Mouse (Mus musculus): ENCODE data around the gene Fgfr2.
A peak's percentile ranks its signal among the peaks of the same experiment; 100 is the strongest.

The Fgfr2 gene

DNA sequence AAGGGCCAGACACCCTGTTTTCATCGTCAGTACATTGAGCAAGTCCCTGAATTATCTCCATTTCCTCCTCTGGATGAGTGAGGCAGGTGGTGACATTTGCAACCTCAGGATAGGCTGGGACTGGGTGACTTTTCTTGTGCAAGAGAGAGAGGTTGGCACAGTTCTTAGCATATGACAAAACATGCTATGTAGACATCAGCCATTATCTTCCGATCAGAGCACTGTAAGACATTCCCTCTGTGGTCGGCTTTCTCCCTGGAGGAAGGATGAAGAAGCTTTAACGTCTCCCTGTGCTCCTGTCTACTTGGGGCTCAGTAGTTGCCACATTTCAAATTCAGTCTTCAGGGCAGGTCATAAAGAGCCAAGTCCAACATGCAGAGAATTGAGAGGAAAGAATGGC is 1858.9 kb downstream of the Fgfr2 start:
- DNase-seq (ENCODE audit: low read depth, low spot score): no peak

DNA sequence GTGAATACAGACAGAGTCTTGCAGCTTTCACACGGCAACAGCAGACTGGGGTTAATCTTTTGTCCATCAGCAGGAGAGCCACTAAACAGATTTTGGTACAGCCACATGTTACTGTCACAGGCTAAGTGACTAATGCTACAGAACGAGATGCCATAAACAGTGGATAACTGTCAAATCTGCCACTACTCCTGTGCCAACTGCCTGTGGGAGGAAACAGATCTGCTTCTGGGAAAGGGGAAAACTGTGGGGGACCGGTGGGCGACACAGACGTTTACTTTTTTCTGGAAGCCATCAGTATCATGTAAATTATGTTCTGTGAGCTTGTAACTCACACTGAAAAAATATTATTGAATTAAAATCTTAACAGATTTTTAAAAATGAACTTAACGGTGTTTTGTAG is 1862.2 kb downstream of the Fgfr2 start:
- DNase-seq (ENCODE audit: low read depth, low spot score): no peak

DNA sequence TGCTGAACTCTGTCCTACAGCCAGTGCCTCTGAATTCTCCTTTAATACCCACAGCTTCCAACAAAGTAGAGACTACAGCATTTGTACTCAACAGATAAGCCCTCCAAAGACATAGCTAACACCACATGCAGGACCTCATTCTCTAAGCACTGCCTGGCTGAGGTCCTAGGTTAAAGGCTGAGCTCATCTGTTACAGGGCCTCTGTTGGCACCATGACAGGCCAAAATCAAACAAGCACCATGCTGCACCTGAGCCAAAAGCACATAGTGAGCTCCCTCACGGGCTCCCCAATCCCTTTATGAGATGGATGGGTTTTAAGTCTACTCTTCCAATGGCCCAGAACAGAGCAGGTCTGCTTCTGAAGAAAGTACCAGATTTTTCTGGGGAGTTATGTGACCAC is 1865.8 kb downstream of the Fgfr2 start:
- no peak for DNase-seq (ENCODE audit: low read depth, low spot score)

GRCm38 (mm10) chr7:131256841-131257240 is 1866.3 kb downstream of the Fgfr2 start:
- DNase-seq (ENCODE audit: low read depth, low spot score): no peak

DNA sequence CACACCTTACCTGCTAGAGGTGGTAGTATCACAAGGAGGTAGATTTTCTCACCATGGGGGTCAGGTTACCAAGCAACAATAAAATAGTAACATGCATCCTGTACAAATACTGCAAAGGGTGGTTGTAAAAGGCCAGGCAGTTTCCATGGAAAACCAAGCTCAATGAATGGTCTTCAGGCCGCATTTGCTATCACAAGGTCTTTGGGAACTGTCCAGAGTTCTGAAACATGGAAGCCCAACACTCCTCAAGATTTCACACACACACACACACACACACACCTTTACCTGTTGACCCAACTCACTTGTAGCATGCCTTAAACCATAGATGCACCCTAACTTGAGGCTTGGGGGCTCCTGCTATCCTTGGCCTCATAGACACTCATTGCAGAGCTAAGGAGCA is 1878.2 kb downstream of the Fgfr2 start:
- peak; percentile 35 for DNase-seq (ENCODE audit: low read depth, low spot score)

DNA sequence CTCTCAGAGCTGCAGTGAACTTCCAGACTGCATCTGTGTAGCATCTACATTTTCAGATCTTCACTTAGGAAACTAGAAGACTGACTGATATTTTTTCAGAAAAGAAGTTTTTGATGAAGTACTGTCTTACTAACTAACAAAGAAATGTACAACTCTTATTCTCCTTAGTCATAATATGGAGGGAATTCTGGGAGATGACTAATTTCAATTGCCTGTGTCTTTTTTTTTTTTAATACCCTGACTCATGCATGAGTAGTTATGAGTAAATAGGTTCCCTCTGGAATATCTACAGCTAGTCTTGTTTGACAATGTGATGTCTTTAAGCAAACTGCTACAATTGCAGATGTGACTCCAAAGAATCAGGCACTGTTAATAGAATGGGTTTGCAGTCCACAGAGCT is 1887.1 kb downstream of the Fgfr2 start:
- no peak for DNase-seq (ENCODE audit: low read depth, low spot score)

DNA sequence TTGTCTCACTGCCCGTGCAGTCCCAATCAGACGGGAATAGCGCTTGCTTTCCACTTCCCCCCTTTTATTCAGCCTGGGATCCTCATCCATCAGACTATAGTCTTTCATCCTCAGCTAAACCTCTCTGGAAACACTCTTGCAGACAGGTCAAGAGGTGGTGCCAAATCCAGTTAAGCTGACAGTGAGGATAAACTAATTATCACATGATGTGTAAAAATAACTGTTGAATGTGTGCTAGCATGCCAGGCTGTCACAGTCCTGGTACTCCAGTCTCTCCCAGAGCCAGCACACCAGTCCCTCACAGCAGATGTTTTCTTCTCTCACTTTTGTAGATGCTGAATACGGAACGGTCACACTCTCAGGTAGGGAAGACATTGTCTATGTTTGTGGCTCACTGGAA is 1900.1 kb downstream of the Fgfr2 start:
- no peak for DNase-seq (ENCODE audit: low read depth, low spot score)

GRCm38 (mm10) chr7:131187996-131188395 is 1935.2 kb downstream of the Fgfr2 start:
- no peak for DNase-seq (ENCODE audit: low read depth, low spot score)

DNA sequence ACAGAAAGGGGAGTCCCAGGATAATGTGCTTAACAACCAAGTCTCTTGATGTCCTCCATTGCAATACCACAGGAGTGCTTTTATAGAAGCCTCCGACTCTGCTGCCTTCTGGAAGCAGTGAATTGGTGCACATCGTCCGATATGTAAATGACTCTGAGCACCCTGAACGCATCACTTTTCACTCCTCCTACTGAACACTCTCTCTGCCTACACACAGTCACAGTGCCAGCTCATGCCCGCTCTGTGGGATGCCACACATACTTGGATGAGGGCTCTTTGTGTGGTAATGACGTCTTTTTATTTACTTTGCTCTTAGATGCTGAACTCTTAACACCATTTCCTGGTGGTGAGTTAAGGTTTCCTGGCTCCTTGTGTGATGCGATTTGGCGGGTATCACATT is 1936.1 kb downstream of the Fgfr2 start:
- no peak for DNase-seq (ENCODE audit: low read depth, low spot score)

- DNase-seq (ENCODE audit: low read depth, low spot score): no peak
Observed at GRCm38 (mm10) chr7:131184339-131184738, 1938.8 kb downstream of the Fgfr2 start.

DNA sequence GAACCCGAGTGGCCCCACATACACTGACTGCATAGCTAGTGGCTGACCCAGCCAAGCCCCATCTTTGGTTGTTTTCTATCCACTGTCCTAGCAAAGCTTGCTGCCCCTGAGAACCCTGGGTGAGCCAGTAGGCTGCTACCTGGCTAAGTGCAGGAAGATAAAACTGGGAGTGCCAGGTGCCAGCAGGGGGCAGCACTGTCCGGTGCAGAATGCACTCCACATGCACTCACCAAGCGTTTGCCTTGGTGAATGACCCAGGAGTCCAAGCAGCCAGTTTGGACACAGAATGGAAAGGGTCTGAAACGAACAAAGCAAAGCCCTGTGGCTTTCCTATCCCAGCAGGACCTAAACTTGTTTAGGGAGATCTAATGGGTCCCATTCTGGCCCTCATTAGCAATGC is 1940.5 kb downstream of the Fgfr2 start:
- DNase-seq (ENCODE audit: low read depth, low spot score): peak; percentile 65

GRCm38 (mm10) chr7:131174121-131174520 is 1949.0 kb downstream of the Fgfr2 start, which contains the start of gene 5430419D17Rik:
Gene 5430419D17Rik, plus strand, starts transcription at chr7:131174402.
- no peak for DNase-seq (ENCODE audit: low read depth, low spot score)

DNA sequence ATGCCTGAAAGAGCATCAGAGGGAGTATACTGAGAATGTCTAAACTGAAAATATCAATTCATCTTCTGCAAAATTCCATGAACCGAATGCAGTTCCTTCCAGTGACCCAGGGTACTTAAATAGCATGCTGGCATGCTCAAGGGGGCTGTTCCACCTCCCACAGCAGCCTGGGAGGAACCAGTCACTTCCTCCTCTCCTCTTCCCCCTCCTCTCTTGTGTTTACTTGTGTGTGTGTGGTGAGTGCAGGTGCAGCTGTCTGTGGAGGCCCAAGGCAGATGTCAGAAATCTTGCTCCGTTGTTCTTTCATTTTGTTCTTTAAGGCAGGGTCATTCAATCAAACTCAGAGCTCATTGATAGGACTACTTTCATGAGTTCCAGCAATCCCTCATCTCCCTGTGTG is 1954.1 kb downstream of the Fgfr2 start:
- no peak for DNase-seq (ENCODE audit: low read depth, low spot score)

GRCm38 (mm10) chr7:131167771-131168170 is 1955.4 kb downstream of the Fgfr2 start:
- no peak for DNase-seq (ENCODE audit: low read depth, low spot score)

DNA sequence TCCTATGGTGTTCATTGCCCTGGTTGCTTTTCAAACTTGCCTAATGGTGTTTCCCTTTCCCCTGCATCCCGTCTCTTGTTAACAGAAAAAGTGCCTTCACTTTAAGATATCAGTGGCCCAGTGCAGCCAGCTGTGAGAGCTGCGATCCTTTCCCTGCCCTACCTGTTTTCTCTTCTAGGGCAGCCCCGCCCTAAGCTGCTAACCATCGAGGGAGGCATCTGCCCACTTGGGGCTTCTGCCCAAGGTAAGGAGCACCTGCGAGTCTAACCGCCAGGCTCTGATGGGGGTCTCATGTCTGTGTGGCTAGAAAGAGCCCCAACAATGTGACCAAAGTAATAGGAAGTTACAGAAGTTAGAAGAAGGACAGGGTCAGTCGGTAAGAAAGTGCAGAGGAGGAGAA is 1960.9 kb downstream of the Fgfr2 start:
- no peak for DNase-seq (ENCODE audit: low read depth, low spot score)

GRCm38 (mm10) chr7:131153044-131153443 is 1970.1 kb downstream of the Fgfr2 start:
- DNase-seq (ENCODE audit: low read depth, low spot score): no peak

- DNase-seq (ENCODE audit: low read depth, low spot score): no peak
Observed at GRCm38 (mm10) chr7:131150179-131150578, 1973.0 kb downstream of the Fgfr2 start.

GRCm38 (mm10) chr7:131146214-131146613 is 1976.9 kb downstream of the Fgfr2 start, which contains the start of gene 4933402N03Rik:
Gene 4933402N03Rik, minus strand, starts transcription at chr7:131146314.
- DNase-seq (ENCODE audit: low read depth, low spot score): no peak

DNA sequence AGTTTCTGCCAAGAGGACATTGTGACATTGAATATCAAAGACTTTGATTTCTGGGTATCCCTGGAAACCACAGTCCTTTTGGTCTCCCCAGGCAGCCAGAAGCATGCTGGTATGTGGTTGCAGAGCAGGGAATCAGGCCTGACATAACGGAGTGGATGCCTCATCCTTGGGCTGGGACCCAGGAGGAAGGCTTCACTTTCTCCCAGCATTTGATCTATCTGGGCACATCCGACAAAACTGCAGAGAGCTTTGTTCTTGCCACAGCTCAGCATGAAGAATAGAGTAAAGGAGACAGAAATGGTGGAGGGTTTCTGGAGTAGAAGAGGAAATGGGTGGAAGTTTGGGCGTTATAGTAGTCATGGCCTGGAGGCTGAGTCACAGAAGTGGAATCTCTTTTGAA is 1990.0 kb downstream of the Fgfr2 start:
- no peak for DNase-seq (ENCODE audit: low read depth, low spot score)

GRCm38 (mm10) chr7:131130021-131130420 is 1993.1 kb downstream of the Fgfr2 start:
- peak; percentile 9 for DNase-seq (ENCODE audit: low read depth, low spot score)

GRCm38 (mm10) chr7:131122210-131122807 is 2000.8 kb downstream of the Fgfr2 start:
- no peak for DNase-seq (ENCODE audit: low read depth, low spot score)

- no peak for DNase-seq (ENCODE audit: low read depth, low spot score)
Observed at GRCm38 (mm10) chr7:131114434-131114833, 2008.7 kb downstream of the Fgfr2 start.

DNA sequence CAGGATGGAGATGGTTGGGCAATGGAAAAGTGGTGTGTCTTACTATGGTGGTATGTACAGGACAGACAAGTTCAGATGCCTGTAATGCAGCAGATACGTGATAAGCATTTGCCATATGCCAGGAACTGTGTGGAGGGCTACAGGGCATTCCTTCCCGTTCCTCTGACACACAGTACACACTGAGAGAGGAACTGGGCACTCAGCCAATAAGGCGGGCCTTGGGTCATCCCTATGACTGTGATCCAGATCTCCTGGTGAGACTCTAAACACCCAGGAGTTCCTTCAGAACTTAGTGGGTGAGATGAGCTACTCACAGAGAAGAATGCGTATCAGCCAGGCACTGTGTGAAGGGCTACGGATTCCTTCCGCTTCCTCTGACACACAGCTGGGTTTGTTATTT is 2009.5 kb downstream of the Fgfr2 start:
- no peak for DNase-seq (ENCODE audit: low read depth, low spot score)

- DNase-seq (ENCODE audit: low read depth, low spot score): peak; percentile 41
Observed at GRCm38 (mm10) chr7:131112486-131112885, 2010.7 kb downstream of the Fgfr2 start.

Data from ES-CJ7 (cell line).